Mouse (Mus musculus): ENCODE measurements around the gene Kif1b.

The Kif1b gene

DNA sequence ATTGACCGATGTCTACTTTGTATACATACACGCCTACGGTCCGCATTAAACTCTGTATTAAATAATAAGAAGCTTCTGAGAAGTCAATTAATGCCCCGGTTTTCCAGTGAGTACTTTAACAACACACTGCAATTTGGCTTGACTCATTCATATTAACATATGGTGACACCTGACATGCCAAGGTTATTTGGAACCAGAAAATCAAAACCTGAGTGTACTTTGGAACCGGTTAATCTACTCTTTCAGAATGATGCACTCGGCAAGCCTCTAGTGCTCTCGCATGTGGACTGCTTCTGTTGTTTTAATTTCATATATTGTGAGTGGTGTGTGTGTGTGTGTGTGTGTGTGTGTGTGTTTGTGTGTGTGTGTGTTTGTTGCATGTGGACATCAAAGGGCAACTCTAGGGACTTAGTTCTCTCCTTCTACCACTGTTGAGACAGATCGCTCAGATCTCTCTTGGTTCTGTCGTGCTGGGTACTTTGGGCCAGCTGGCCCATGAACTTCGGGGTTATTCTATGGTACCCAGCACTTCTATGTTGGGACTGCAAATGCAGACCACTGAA is 6.9 kb upstream of the Kif1b start:
- no peak for DNase-seq (ENCODE audit: low spot score in 2 of 2)

DNA sequence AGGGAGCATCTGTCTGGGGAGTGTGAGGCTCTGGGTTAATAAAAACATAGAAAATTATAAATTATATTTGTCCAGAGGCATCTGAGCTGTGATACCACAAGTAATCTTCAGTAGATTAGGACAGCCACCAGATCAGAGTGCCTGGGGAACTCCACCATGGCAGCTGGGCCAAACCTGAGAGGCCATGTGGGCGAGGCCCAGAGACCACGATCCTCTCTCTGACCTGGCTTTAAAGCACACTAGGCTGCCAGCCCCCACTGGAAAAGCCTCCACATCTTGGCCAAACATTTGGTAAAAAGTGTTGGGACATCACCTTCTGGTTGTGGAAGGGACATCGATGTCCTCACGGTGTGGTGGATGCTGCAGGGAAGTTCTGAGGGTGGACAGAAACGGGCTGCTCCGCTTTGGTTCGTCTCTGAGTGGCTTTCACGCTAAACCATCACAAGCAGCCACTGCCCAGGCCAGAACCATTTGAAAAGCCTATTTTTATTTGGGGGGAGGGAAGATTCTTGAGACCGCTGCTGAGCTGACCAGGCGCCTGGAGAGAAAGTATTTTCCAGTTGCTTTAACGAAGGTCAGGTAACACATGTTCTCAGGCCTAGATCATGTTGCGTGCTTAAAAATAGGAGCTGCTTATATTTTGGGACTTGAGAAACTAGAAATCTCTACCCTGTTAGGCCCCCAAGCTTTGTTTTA is 6.2 kb upstream of the Kif1b start:
- DNase-seq (ENCODE audit: low spot score in 2 of 2): no peak

DNA sequence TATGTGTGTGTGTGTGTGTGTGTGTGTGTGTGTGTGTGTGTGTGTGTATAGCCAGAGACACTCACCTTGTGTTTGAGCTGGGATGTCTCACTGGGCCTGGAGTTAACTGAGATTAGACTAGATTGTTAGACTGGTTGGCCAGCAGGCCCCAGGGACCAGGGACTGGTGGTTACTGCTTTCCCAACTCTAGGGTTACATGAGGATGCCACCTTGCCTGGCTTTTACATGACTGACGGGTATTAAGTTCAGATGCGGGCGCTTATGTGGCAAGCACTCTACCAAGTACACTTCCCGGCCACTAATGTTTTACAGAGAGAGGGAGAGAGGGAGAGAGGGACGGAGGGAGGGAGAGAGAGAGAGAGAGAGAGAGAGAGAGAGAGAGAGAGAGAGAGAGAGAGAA is 4.5 kb upstream of the Kif1b start:
- DNase-seq (ENCODE audit: low spot score in 2 of 2): no peak

DNA sequence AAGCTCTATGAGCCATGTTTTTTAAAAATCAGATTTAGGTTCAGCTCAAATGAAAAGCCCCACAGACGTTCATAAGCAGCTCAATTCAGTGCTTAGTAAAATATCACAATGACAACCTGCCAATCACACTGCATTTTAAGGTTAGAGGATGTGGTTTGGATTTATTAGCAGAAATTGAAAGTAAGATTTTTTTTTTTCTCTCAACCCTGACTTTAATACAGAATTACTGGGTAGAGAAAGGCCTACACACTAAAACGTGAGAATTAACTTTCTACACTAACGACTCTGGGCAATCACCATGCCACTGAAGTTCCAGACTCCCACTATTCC is 963 bp upstream of the Kif1b start:
- DNase-seq (ENCODE audit: low spot score in 2 of 2): no peak

DNA sequence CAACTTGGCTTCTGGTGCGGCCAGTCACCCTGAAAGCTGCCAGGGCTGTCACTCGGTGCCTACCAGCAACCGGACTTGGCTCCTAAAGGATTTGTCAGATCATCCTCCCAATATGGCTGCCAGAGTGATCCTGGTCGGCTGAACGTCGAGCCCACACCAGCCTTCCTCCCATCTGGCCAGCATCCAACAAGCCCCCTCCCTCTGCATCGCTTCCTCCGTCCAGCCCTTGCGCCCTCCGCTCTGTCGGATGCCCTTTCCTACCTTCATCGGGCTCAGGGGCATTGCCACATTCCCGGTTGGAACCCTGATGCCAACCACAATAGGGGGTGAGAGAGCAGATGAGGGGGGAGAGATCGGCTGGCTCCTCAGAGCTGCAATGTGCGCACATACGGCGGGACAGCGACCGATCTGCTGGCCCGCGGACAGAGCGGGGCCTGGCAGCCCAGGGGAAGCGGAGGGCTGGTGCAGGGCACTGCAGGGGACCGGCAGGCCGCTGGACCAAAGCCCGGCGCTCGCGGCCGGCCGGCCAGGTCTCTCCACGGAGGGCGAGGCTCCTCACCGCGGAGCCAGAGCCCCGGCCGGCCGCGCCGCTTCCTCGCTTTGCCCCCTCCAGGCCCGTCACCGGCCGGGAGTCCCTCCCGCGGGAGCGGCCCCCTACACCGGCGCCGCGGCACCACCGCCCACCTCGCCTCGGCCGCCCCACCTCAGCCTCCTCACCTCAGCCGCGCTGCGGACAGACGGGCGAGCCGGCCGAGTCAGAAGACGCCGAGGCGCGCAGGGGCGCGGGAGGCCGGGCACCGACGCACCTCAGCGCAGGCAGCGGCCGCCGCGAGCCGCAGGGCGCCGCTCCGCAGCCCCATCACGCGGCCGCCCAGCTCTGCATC is 539 bp downstream of the Kif1b start:
- peak; percentile 19 to 66 for DNase-seq (ENCODE audit: low spot score in 2 of 2)

DNA sequence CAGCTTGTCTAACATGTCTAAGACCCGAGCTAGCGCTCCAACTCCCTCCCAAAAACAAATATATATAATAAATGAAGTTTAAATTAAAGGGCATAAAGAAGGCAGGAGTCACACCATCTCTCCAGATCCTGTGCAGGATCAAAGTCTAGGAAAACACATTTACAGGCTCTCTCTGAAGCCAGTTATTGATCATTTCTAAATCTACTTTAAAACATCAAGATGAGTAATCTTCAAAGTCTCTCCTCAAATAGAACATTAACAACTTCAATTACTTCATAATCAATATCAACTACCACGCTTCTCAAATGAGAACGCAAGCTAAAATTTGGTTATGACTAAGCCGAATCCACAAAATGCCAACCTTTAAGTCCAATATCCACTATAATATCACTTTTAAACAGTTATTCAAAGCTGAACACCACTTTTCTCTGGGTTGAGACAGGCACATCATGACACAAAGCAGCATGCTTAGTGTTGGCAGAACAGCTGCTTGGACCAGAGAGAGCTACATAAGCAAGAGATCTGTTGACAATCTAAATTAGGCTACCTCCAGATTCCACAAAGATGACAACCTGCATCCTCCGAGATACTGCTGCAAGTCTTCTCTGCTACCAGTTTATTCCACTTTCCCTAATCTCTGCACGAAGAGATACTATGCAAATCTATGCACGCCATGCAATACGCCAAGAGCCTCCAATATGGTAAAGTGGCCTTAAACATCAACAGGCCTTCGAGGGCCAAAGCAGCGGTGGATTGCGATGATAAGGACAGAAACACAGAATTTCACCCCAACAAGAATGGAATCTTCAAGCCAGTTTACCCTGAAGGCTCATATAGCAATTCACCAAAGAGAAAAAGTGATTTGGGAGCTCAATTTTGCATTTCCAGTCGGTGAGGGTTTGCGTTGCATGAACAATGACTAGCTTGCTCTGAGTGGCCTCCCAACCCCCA is 1.5 kb downstream of the Kif1b start:
- no peak for DNase-seq (ENCODE audit: low spot score in 2 of 2)

DNA sequence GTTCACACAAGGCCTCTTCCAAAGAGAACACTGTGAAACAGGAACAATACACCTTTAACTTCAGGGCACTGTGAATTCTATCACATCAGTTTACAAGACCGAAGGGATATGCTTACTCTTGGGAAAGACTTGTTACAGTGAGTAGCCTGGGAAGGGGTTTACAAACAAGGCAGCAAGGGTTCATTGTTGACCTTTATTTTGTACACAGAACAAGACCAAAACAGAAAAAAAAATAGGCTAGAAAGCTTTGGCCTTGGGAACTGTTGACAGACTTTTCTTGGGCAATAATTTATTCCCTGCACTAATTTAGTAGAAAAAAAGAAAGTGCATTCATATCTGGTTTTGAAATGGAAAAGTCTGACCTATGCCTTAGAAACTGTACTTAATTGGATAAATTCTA is 3.0 kb downstream of the Kif1b start:
- no peak for DNase-seq (ENCODE audit: low spot score in 2 of 2)

DNA sequence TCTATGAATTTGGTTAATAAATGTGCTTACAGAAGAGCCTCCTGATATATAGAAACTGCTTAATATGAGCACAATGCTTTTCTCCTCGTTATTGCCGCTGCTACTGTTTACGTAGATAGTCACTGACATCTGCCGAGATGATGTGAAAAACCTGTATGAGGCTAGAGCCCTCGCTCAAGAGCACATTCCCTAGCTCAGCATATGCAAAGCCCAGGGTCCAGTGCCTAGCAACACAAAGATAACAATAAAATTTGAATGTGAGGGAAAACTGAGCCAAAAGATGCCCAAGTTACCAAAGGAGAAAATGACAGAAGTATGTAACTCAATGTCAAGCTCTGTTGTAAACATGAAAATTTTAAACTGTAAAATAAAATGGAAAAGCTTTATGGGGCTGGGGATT is 4.0 kb downstream of the Kif1b start:
- DNase-seq (ENCODE audit: low spot score in 2 of 2): no peak

DNA sequence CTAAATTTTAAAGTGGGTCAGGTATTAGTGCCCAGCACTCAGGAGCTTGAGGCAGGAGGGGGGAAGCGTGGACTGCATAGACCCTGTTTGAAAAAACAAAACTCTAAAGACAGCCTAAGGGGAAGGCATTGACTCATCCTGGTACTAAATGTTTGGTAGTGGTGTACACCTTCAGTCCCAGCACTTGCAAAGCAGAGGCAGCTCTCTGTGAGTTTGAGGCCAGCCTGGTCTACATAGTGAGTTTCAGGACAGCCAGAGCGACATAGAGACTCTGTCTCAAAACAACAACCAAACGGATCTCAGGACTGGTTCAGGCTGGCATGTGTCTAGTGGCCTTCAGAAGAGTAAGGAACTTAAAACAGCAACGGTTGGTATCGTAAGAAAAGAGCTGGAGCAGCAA is 4.7 kb downstream of the Kif1b start:
- DNase-seq (ENCODE audit: low spot score in 2 of 2): no peak

DNA sequence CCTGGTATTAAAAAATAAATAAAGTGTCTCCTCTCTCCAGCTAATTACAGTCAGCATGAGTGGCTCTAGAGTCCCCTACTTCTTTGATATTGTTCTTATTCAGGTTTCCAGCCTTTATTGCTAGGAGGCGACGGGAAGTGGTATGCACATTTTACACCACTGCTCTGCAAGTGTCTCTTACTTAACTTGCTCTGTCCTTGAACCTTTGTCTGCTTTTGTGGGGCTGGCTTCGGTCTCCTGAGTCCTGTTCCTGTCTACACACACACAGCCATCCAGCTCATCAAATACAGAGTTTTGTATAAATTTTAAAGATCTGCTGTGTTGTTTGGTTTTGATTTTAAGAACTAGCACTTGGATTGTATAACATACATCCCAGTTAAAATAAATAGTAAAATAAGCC is 5.4 kb downstream of the Kif1b start:
- no peak for DNase-seq (ENCODE audit: low spot score in 2 of 2)

DNA sequence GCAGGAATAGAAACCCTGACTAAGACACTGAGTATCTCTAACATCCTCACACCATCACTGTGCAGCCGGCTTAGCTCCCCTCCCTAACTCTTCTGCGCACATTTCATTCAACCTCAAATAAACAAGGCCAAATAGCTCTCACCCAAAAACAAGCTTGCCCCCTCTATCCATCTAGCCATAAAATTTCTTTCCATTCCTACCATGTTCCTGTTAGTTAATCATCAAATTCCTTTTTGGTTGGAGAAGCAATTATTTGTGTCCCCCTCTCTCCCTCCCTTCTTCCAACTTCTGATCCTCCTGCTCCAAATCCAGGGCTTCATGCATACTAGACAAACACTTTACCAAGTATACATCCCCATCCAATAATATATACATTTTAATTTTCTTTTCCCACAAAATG is 11.0 kb downstream of the Kif1b start:
- no peak for DNase-seq (ENCODE audit: low spot score in 2 of 2)

DNA sequence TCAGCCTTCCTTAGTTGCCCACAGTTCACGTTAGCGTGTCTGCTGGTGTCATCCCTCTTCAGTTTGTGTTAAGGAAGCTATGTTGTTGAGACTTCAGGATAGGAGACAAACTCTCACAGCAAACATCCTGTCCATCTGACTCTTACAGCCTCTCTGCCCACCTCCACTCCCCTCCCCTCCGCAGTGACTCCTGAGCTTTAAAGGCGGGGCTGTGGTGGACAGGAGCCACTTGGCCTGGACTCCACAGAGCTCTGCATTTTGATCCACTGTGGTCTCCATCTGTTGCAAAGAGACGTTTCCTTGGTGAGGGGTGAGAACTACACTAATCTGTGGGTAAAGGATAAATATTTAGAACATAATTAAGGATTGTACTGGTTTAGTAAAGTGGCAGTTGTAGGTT is 14.5 kb downstream of the Kif1b start:
- no peak for DNase-seq (ENCODE audit: low spot score in 2 of 2)

DNA sequence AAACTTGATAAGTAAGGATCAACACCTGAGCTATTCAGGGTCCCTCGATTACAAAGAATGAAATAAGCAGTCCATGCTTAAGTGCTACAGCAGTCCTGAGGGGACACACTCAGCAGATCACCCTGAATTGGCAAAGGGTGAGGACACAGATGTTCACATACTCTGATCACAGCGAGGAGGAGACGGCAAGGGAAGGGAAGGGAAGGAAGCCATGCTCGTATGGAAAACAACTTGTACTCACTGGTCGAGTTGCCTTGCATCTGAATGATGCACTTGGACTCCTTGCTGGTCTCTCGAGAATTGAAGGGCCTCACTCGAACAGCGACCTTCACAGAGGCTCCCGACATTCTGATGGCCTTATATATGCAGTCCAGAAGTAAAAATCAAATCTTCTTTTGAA is 16.4 kb downstream of the Kif1b start:
- no peak for DNase-seq (ENCODE audit: low spot score in 2 of 2)

DNA sequence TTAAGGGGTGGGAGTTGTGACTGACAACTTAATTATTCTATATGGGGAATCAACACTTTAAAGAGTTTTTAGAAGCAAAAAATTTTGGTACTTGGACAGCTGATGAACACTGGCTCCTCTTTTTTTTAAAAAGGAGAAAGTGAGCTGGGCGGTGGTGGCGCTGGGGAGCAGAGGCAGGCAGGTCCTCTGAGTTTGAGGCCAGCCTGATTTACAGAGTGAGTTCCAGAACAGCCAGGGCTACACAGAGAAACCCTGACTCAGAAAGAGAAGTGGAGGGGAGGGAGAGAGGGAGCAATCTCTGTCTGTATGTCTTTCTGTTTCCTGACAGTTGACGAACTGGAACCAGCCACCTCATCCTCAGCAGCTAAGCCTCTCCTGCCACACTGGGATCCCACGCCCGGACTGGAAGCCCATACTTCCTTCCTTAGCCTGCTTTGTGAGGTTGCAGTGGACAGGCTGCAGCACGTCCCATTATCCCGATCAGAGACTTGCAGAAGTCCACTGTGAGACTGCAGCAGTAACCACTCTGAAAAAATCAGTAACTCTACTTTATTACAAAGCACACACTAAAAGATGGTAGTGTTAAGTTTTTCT is 17.2 kb downstream of the Kif1b start:
- no peak for DNase-seq (ENCODE audit: low spot score in 2 of 2)

DNA sequence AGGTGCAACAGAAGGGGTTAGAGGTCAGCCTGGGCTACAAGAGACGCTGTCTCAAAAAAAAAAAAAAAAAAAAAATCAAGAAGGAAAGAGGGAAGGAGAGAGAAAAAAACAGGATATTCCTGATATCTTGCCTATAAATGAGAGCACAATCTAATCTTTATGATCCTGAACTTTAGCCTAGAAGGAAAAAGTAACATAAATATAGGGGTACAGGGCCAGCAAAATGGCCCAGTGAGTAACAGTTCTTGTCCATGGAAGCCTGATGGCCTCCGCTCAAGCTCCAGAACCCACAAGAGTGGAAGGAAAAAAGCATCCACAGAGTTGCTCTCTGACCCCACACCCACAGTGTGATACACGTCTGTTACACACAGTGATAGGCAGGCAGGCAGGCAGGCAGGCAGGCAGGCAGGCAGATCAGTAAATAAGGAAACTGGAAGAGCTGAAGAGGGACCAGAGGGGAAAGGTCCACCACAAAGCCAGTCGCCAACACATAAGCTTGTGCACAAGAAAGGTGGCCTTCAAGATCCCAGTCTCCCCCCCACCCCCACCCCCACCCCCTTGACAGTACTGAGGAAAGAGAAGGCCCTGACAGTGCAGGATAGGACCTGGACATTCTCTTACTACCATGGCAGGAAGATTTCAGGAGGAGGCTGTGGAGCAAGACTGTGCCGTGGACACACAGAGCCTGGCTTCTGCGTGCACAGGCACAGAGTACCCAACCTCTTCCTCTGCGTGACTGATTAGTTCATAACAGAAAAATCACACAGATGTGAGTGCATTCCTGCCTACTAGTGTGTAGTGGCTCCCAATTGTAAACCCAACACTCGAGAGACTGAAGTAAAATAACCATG is 21.0 kb downstream of the Kif1b start:
- no peak for DNase-seq (ENCODE audit: low spot score in 2 of 2)

DNA sequence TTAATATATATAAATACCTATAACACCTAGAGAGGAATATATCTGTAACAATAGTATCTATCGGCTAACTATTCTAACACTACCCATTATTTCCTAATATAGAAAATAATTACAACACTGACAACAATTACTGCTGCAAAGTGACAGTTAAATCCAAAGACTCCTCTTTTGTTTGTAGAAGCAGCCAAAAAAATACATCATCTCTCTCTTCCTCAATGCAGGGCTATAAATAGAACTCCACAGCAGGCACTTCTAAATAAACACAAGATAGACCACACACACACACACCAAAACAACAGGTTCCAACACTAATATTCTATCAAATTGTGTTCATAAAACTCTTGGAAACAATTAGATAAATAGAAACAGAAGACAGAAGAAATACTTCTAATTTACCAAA is 21.8 kb downstream of the Kif1b start:
- no peak for DNase-seq (ENCODE audit: low spot score in 2 of 2)

DNA sequence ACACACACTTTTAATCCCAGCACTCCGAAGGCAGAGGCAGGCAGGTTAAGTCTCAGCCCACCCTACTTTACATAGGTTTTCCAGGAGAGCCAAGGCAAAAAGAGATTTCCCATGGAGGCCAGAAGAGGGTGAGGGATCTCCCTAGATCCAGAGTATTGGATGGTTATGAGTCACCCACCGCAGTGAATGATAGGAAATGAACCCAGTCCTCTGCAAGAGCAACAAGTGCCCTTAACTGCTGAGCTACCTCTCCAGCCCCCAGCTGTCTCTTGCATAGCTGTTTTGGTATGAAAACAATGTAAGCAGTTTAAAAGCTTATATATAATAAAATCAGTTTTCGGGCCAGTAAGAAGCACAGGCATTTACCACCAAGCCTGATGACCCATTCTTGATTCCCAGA is 24.5 kb downstream of the Kif1b start:
- no peak for DNase-seq (ENCODE audit: low spot score in 2 of 2)

DNA sequence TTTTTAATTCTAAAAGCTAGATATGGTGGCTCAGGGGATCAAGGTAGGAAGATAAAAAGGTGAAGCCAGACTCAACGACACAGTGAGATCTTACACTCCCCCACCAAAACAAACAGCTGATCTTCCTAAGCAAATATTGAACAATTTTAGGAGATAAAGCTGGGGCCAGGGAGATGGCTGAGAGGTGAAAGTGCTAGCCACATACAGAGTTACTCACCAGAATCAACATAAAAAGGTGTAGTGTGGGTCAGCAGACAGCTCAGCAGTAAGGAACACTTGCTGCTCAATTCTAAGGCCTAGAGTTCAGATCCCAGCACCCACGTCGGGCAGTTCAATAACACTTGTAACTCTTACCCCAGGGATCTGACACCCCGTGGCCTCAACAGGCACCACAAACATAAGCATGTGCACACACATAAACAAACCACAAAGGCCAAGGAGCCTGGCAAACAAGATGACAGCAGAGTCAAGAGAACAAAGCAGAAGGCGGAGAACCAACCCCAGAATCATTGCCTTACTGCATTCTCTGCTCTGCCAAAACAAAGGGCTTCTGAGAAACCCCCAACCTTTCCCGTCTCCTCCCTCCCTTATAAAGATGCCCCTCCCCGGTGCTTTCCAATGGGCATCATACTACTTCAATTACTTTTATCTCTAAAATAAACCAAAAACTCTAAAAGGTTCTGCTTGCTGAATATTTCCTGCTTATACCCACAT is 25.3 kb downstream of the Kif1b start:
- DNase-seq (ENCODE audit: low spot score in 2 of 2): no peak

DNA sequence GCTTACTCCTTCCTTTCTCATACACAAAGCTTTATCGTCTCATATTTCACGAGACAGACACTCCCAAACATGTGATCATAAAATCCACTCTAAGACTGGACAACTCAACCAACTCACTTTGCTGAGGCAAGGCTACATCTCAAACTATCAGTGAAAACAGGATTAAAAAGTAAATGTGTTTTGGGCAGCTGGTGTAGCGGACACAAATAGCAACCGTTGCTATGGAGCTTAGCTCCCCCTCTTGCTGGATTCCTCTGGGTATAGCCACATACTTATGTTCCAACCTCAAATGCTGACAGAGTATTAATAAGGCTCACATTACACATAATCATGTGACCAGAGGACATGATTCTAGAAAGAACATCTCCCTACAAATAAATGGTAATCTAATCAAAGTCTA is 29.9 kb downstream of the Kif1b start:
- no peak for DNase-seq (ENCODE audit: low spot score in 2 of 2)

DNA sequence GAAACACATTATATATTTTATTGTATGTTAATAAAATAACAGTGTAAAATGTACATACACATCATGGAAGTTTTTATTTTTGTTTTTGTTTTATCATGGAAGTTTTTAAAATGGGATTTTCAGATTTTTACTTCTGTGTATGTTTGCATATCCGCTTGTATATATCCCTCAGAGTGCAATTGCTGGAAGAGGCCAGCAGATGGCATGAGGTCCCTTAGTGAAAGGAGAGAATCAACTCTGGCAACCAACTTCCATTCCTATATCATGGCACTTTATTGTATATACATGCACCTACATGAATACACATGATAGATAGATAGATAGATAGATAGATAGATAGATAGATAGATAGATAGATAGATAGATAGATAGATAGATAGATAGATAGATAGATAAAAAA is 34.4 kb downstream of the Kif1b start:
- no peak for DNase-seq (ENCODE audit: low spot score in 2 of 2)
